Mouse (Mus musculus) myocyte (in vitro differentiated cells): ENCODE data around the gene Rpl13a.

Experiments used
- MAX ChIP-seq: IDR thresholded peaks from one replicate; pipeline ENCODE4 v1.6.1; 2011; ENCODE audit warnings: low read depth, mild to moderate bottlenecking, control low read depth
- POLR2A ChIP-seq: IDR thresholded peaks from one replicate; pipeline ENCODE4 v1.6.1; 2011; ENCODE audit warnings: low read depth, mild to moderate bottlenecking, control low read depth, moderate library complexity; ENCODE audit not compliant: insufficient read length
- REST ChIP-seq: IDR thresholded peaks from one replicate; pipeline ENCODE4 v1.6.1; 2011; ENCODE audit warnings: mild to moderate bottlenecking, control low read depth, moderate library complexity; ENCODE audit not compliant: insufficient read depth, insufficient read length

DNA sequence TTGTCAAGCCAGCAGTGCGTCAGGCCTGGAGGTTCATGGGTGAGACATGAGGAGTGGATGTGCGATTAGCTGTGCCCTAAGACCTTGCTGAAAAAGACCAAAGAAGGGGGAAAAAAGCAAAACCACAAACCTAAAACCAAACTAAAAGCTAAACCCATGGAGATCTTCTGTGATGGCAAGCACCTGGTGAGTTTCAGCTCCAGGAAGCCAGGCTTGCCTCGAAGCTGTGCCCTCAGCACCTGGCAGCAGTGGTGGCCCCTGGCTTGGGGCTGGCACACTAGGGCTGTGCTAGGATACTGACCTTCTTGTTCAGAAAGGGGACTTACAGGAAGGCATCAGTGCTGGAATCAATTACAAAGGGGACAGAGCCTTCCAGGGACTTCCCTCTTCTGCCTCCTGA lies 12.8 kb upstream of the Rpl13a start:
- no peak for TF ChIP-seq MAX
- no peak for TF ChIP-seq REST
- TF ChIP-seq POLR2A, result no peak
